Mouse (Mus musculus): ENCODE measurements around the gene Psd.
A peak's percentile ranks its signal among the peaks of the same experiment; 100 is the strongest.

The Psd gene

DNA sequence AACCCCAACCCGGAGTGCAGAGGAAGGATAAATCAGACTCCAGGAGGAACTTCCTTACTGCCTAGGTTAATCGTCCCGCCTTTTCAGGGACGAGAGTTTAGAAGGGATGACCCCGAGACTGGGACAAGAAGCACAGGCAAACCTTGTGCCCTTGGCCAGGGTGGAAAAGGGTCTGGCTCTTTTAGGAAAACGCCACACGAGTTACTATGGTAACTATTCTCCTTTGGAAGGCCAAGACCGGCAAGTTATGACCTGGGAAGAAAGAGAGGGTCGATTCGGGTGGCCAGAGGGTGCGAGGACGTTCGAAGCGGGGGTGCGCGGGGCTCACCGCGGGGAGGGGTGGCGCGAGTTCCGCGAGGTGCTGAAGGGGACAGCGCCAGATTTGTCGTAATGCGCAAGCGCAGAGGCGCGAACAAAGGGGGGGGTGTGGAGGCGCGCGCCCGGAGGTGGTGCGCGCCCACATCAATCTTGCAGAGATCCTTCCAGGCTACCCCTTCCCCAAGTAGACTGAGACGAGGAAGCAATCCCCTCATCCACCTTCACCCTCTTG, at the start of gene Psd:
Gene Psd (minus strand): TSS at position 401 of the 550 bp plus-strand sequence.
- DNase-seq (ENCODE audit: low spot score): peak; percentile 61

DNA sequence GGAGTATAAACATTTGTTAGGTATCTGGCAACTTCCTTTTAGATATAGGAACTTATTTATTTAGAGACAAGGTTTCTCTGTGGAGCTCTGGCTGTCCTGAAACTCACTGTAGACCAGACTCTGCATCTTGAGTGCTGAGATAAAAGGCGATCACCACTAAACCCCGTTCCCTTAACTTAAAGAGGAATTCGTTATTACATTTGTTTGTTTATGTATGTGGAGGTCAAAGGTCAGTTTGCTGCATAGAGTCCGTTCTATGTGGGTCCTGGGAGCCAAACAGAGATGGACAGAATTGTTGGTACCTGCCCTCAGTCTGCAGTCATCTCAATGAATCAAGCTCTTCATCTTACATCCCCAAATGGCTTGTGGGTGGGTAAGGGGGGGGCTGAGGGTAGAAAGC, 48.9 kb upstream of the Psd start:
- DNase-seq (ENCODE audit: low spot score): no peak

DNA sequence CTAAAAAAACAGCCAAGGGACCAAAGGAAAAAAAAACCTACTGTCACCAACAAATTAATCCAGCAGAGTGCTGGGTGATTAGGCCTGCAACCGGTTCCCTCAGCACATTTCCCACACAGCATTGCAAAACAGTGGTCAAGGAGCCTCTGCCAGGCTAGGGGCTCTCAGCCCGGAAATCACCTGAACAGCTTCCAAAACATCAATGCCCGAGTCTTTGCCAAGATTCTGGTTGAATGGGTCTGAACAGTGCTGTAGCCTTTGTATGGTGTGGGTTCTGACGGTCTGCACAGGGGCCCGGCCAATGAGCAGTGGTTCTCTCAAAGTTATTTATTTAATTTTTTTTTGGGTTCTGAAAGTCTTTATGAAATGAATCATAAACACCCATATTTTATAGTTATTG, 48.5 kb upstream of the Psd start:
- peak; percentile 29 for DNase-seq (ENCODE audit: low spot score)

DNA sequence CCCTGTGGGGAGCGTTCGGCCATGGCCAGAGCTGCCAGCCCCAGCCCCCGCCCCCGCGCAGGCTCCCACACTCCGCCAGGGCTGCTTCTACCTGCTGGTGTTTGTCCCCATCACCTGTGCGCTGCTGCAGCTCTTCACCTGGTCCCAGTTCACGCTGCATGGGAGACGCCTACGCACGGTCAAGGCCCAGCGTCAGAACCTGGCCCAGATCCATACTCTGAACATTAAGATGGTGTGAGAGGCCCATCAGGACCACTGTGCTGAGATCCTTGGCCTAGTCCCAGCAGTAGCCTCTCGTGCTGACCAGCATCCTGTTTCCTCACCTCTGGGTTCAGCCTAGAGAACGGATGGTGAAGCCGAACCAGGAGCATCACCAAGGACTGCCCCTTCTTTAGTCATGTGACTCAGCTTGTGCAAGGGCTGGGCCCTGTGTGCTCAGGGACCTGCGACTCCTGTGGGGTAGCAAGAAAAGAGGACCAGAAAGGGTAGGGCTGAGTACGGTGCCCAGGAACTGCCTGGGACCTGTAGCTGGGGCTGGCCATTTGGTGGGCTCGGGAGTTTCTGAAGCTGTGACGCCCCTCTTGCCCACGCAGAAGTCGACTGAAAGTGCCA, 47.6 kb upstream of the Psd start:
- no peak for DNase-seq (ENCODE audit: low spot score)

DNA sequence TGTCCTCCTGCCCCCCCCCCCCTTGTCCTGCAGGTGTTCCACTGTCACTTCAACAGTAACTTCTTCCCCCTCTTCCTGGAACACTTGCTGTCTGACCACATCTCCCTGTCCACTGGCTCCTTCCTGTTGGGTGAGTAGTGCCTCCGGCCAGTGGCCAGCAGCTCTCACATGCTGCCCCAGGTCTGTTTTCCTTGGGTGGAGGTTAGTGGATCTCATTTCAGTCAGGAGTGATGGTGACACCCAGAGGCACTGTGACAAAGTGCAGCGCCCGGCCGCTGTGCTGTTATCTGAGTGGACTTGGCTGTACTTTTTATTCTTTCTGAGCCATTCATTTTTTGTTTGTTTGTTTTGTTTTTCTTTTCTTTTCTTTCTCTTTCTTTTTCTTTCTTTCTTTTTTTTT, 42.2 kb upstream of the Psd start:
- peak; percentile 61 for DNase-seq (ENCODE audit: low spot score)

DNA sequence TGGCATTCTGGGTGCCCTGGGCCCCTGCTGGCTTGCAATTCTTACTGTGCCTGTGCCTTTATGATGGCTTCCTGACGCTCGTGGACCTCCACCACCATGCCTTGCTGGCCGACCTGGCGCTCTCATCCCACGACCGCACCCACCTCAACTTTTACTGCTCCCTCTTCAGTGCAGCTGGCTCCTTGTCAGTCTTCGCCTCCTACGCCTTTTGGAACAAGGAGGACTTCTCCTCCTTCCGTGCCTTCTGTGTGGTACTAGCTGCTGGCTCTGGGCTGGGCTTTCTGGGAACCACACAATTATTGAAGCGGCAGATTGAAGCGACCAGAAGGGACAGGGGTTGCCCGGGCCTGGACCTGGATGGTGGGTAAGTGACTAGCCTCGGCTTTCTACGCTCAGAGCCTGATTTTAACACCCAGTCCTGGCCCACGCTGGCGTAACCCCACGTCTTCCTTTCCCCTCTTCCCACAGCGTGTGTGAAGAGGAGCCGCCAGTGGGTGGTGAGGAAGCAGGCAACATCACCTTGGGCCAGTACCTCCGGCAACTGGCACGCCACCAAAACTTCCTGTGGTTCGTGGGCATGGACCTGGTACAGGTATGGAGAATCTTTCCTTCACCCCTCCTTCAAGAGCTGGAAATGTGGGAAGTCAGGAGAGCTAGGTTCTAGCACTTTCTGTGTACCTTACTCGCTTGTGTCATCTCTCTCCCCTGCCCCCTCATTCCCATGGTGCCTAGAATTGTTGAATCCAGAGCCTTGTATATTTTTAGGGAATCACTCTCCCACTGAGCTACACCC, 41.0 kb upstream of the Psd start:
- no peak for DNase-seq (ENCODE audit: low spot score)

DNA sequence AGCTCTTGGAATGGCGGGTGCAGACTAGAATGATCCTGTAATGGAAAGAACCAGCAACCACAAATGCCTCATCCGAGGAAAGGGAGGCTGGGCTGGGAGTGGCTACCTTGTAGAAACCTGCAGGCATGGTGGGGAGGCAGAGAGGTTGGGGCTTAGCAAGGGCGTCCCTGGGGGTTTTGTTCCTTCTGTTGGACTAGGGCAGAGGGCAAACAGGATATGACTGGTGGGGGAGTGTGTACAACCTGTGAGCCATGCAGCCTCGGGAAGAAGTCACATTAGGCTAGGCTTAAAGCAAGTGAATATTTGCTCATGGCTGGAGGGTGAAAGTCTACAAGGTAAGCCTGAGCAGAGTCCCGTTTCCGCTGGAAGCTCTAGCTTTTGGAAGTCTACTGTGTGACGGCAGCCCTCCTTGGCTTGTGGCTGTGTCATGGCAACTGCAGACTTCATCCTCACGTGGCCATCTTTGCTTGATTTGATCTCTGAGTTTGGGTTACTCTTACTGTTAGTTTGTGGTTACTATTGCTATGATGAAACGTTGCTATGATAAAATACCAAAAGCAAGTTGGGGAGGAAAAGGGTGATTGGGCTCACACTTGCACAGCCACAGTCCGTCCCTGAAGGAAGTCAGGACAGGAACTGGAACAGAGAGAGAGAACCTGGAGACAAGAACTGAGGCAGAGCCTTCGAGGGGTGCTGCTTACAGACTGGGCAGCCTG, 36.5 kb upstream of the Psd start:
- no peak for DNase-seq (ENCODE audit: low spot score)

DNA sequence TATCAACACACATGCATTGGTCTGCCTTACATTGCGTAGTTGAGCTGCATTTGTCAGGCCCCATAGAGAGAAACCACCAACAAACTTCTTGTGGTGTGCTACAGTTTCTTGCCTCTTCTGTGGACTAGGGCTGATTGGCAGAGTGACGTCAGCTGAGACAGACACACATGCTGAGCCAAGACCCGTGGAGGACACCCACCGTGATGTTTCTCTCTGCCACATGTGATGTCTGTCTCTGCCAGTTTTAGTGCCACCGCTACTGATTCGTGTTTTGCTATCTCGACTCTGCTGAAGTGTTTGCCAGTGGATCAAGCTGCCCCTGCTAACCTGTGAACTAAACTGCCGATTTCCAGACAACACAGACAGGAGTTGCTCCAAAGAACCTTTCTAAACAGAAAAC, 35.1 kb upstream of the Psd start:
- DNase-seq (ENCODE audit: low spot score): no peak

DNA sequence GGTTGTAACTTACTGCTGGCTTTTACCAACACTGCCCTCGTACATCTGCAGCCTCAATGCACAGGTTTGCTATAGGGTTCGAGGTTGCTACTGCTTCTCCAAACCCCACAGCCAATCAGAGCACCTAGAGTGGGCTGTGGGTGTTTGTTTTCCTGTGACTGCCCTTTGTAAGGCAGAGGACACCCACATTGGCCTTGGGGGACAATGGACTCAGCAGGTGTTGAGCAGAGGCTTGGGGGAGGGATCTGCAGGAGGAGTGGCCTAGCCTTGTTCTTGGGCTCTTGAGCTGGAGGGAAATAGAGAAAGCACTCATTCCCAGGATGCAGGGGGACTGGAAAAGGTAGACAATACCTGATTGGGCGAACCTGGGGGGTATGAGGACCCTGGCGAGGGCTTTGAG, 31.4 kb upstream of the Psd start:
- DNase-seq (ENCODE audit: low spot score): no peak

DNA sequence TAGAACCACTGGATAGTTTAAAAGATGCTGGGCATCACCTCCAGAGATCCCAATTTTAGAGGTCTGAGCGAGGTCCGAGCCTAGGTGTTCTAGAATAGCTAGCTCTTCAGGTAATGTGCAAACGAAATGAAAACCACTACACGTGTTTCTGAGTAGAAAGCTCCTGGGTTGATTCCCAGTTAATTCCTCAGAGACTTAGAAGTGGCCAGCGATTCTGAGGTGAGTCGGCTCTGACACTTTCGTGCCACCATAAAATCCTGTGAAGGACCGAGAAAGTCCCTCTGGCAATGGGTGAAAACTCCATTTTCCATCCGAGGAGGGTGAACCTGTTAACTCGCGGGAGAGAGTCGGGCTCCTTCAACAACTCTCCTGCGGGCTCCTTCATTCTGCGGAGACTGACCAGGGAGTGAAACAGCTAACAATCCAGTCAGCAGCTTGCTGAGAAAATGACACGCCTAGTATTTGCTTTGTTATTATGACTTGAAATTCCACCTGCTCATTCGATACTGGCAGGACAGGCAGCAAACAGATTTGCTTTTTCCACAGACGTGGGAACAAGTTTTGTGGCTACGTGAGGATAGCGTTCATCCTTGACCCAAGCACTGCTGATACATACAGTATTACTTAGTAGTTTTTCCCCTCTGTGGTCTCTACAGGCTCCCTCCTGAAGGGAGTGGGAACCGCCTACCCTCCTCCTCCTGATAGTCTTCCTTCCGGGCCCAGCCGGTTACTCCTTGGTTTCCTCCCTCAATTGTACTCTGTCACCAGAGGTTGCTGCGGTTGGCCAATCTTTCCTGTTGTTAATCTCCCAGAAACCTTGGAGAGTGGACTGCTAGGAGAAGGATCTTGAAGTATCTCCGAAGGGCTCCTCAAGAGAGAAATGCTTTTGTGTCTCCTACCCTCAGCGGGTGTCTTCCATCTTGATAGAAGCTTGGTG, 30.7 kb upstream of the Psd start:
- no peak for DNase-seq (ENCODE audit: low spot score)

DNA sequence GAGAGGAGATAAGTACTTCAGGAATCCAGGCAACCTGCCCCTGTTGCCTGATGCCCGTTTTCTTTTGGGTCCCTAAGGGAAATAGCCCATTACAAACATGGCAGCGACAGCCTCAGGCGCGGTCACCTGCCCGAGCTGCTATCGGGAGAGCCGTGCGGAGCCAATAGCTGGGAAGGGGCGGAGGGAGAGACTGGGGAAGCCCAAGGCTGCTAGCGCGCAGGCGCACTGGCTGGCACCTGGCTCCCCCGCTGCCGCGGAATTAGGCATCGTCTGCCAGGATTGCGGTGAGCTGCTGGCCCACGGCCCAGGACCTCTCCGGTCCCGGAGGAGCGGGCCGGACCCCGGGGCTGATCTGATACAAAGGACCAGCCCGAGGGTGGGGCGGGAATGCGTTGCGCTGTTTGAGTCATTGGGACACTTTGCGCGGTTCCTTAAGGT, 29.8 kb upstream of the Psd start:
- DNase-seq (ENCODE audit: low spot score): peak; percentile 87

DNA sequence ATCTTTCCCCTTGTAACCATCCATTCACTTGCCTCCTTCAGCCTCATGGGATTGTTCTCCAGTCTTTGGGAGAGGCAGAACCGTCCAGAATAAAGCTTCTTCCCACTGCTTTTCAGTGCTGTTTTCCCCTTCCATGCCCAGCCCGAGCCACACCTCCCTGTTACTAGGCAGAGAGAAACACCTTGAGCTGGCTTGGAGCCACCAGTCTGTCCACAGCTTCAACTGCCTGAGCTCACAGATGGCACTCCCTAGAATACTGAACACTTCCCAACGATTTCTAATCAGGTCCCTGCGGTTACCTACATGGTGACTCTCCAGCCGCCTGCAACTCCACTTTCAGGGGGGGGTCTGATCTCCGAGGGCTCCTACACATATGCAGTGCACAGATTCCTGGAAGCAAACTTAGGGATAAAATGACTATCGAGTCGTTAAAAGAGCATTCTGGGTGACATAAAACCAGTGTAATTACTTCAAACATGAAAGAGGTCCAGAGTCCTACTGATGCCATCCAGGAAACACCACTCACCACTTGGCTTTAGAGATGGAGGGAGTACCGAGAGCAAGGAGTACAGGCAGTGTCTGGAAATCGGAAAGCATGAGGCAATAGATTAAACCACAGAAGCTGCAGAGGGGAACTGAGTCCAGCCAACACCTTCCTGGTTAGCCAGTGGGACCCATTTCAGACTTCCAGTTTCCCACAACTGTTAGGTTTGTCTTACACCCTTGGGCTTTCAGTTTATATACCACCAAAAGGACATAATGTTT, 23.4 kb upstream of the Psd start, which contains the start of gene 2310034G01Rik:
Gene 2310034G01Rik (minus strand): TSS at position 135 of the 765 bp plus-strand sequence.
- DNase-seq (ENCODE audit: low spot score): no peak

DNA sequence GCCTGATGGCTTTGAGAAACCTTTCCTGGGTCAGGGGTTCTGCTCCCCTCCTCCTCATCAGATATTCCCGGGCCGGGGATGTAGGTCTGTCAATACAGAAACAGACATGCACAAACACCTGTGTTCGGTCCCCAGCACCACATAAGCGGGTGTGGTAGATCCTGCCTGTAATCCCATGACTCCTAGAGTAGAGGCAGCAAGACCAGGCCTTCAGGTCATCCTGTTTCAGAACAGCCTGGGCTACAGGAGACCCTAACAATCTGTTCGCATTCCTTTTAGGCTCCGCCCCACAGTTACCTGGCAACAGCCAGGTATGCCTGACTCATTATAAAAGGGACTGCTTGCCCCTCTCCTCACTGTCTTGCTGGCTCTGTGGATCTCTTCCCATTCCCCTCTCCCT, 22.6 kb upstream of the Psd start:
- no peak for DNase-seq (ENCODE audit: low spot score)

DNA sequence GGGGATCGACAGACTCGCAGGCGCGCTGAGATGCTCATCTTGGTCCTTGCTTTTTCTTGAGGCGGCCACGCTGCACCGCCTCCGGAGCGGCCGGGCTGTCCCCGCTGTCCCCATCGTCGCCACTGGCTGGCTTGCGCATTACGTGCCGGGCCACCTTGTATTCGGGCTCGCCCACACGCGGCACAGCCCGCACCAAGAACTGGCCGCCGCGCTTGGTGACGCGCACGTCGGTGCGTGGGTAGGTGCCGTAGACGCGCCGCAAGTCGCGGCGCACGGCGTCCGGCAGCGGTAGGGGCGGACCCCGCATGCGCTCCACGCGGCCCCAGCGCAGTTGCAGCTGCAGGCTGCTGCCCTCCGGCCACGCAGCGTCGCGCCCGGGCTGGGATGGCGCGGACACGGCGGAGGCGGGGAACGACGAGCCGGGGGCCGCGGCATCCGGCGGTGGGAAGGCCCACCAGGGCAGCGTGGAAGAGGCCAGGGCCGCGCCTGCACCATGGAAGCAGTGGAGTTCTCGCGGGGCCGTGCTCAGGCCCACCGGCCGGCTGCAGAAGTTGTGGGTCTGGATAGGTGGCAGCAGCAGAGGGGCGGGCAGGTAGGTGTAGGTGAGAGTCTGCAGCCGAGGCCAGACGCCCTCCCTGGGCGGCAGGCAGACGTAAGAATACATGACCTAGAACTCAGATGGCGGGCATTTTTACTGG, 22.0 kb upstream of the Psd start:
- peak; percentile 82 for DNase-seq (ENCODE audit: low spot score)

DNA sequence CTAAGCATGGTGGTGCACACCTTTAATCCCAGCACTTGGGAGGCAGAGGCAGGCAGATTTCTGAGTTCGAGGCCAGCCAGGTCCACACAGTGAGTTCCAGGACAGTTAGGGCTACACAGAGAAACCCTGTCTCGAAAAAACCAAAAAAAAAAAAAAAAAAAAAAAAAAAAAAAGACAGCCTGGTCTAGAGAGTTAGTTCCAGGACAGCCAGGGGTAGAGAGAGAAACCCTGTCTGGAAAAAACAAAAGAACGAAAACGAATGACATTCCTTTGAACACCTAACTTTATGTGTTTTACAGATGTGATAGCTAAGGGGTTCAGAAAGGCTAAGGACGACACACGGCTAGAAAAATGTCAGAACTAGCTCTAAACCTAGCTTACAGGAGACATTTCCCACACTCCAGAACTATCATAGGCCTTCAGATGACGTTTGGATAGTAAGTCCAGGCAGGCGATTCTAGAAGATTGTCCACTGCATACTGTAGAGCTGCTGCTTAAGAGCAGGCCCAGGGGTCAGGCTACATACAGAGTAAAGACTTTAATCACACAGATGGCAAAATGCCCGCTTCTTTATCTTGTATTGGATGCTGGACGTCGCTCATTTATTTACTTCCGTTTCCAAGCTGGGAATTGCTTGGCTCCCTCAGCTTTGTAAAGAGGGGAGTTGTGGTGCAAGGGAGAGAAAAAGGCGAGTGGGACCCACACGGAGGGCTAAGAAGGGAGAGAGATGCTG, 21.1 kb upstream of the Psd start:
- DNase-seq (ENCODE audit: low spot score): no peak

DNA sequence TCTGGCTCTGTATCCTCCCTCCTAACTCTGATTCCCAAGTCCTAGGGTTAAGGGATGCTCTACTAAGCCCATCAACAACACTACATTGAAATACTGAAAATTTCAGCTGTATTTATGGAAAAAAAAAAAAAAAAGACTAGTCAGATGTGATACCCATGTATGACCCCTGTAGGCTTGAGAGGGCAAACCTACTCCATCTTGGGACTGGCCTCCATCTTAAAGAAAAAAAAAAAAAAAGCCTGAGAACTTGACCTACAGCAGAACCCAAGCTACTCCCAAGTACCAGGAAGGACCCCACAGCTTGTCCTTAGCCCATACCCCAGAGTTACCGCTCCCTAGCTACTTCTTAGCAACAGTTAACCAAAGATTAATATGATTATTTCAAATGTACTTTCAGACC, 20.2 kb upstream of the Psd start:
- no peak for DNase-seq (ENCODE audit: low spot score)

DNA sequence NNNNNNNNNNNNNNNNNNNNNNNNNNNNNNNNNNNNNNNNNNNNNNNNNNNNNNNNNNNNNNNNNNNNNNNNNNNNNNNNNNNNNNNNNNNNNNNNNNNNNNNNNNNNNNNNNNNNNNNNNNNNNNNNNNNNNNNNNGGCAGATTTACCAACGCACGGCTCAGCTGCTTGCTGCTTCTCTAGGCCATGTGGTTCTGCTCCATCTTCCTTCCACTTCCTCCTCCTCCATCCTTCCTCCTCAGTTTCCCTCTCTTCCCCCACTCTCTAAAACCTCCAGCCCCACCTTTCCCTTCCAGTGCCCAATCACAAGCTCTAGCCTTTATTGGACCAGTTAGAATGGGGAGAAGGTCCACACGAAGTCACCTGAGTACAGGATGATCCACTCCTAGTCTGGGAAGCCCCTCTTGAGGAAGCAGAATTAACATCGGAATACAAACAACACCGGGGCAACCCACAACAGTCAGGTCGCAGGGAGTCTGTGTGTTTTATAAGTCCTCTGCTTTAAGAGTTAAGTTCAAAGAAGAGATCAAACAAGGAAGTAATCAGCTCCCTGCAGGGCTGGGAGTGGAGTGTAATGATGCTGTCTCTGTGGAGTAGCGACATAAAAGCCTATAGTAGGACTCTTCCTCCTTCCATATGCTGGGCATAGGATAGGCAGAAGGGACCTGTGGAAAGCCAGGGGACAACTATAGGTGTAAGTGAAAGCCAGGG, 17.9 kb upstream of the Psd start:
- DNase-seq (ENCODE audit: low spot score): no peak

DNA sequence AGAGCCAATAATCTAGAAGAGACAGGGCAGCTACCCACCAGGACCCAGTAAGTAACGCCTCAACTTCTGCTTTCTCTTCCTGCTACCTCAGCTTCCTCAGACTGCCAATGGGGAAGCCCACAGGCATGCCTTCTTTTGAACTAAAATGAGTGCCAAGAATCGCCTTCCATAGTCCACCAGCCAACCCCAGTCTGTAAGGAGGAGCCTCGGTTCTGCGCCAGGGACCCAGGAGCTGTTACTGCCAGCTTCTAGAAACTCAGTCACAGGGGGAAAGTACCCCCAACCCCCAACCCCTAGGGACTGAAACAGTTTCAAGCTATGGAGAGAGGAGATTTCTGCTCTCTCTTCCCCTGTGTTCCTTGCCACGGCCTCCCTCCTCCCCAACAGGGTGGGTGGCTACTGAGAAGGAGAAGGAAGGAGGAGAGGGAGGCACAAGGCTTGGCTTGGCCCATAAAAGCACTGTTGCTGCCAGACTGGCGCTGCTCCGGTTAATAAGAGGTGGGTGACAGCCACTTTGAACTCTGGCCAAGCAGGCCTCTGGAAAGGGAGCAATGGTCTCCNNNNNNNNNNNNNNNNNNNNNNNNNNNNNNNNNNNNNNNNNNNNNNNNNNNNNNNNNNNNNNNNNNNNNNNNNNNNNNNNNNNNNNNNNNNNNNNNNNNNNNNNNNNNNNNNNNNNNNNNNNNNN, 12.5 kb upstream of the Psd start:
- DNase-seq (ENCODE audit: low spot score): peak; percentile 55

Measured in ovary, postnatal 36 days (tissue).